Mouse (Mus musculus) heart, embryonic 11.5 days (tissue): ENCODE measurements around the gene Atxn7l3. TPM values are rescaled to one million over a fixed set of nuclear protein-coding genes. Genes with fewer than 3 reads are reported as not detected.

Experiments
- ATAC-seq: fragments of 200-750 bp; cut with Nextera tagmentation; replicated peaks from 2 replicates; pipeline ENCODE4 v1.8.0; 2017; ENCODE audit warnings: moderate library complexity; ENCODE audit not compliant: insufficient number of reproducible peaks, low FRiP score, low TSS enrichment
- H3K27ac ChIP-seq: fragments of 300-500 bp; sonication (generic); 2 replicates; pipeline ENCODE4 v1.5.1; 2014; ENCODE audit warnings: mild to moderate bottlenecking, low read depth, low read length
- H3K27me3 ChIP-seq: fragments of 300-500 bp; sonication (generic); 2 replicates; pipeline ENCODE4 v1.6.1; 2014; ENCODE audit warnings: mild to moderate bottlenecking, low read length, mixed read lengths; ENCODE audit not compliant: control insufficient read depth, insufficient read depth
- H3K36me3 ChIP-seq: fragments of 300-500 bp; sonication (generic); 2 replicates; pipeline ENCODE4 v1.6.1; 2014; ENCODE audit warnings: mild to moderate bottlenecking, low read length, moderate library complexity, mixed read lengths; ENCODE audit not compliant: control insufficient read depth, insufficient read depth
- H3K4me1 ChIP-seq: fragments of 300-500 bp; sonication (generic); 2 replicates; pipeline ENCODE4 v1.6.1; 2014; ENCODE audit warnings: low read length; ENCODE audit not compliant: control insufficient read depth, insufficient read depth
- H3K4me2 ChIP-seq: fragments of 300-500 bp; sonication (generic); 2 replicates; pipeline ENCODE4 v1.6.1; 2014; ENCODE audit warnings: mild to moderate bottlenecking, moderate library complexity
- H3K4me3 ChIP-seq: fragments of 300-500 bp; sonication (generic); 2 replicates; pipeline ENCODE4 v1.5.1; 2014; ENCODE audit warnings: low read depth, low read length
- H3K9ac ChIP-seq: fragments of 300-500 bp; sonication (generic); 2 replicates; pipeline ENCODE4 v1.6.1; 2014; ENCODE audit warnings: mild to moderate bottlenecking, low read depth, low read length, moderate library complexity
- H3K9me3 ChIP-seq: fragments of 300-500 bp; sonication (generic); replicated peaks from 2 replicates; pipeline ENCODE4 v1.6.1; 2016; ENCODE audit warnings: low read length; ENCODE audit not compliant: control insufficient read depth
- WGBS: fragments of 180-500 bp; shearing (Covaris S2); extraction: QIAGEN DNeasy Blood & Tissue Kit; methylation state at CpG from one replicate; pipeline ENCODE4 v1.1.7; 2014; ENCODE audit not compliant: insufficient replicate concordance; 5-methylcytosine and 5-hydroxymethylcytosine counted together
- polyA plus RNA-seq: library from polyadenylated mRNA; unstranded; fragments of >200 nt; fragmentation: Nextera tagmentation; extraction: Ambion mirVana; gene quantifications from 2 replicates; pipeline ENCODE4 v1.2.1, GENCODE M21; 2014

Atxn7l3 gene
- polyA plus RNA-seq, 1 experiment from 2014 or later: 12.0 TPM

DNA sequence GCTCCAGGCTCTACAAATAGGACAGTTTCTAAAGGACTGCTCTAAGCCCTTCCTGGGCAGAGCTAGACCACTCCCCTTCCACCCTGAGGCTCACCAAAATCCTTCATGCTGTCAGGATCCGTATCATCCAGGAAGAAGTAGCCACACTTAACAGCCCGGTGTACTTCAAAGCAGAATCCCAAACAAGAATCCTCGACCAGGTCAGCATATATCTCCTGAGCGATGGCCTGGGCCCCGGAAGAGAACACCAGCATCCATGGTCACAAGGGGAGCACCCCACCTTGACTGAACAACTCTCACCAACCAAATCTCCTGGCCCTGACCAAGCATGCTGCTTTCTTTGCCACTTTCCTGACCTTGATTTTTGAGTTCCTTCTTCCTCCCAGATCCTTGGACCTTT, 2.0 kb downstream of the Atxn7l3 start:
- peaks cover 15% of the 10 kb centered on the region for H3K4me1 ChIP-seq
- H3K9ac ChIP-seq: no peak overlapping the region
- H3K27ac ChIP-seq: no peak overlapping the region
- H3K4me2 ChIP-seq: peak overlapping the region; percentile 93; the same call in 1 of the 2 replicates
- H3K27me3 ChIP-seq: no peaks in the 10 kb centered on the region
- no peaks in the 10 kb centered on the region for H3K9me3 ChIP-seq
- ATAC-seq: no peak
- peaks cover 27% of the 10 kb centered on the region for H3K36me3 ChIP-seq
- WGBS: 72% methylated on average over 5 of the region's 5 CpGs
- H3K4me3 ChIP-seq: peak overlapping the region; percentile 87; the same call in 1 of the 2 replicates

DNA sequence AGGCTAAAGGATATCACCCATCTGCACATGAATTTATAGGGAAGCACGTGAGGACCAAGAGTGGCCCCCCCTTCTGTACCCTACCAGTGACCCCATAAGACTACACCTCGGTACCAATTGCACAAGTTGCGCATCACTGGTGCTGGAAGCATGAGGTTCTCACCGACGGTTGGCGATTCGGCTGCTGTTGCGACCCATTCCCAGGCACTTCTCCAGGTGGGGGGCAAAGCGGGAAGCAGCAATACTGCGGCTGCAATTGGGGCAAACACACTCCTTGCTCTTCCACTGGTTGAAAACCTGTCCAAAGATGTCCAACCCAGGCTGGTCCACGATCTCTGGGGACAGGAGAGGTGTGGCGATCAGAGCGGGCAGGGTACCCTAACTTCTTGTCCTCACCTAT, 2.5 kb downstream of the Atxn7l3 start:
- Histone ChIP-seq H3K27me3 (no peaks in the 10 kb centered on the region), H3K27ac (no peak overlapping the region), H3K4me1 (peaks cover 15% of the 10 kb centered on the region), H3K9ac (no peak overlapping the region), H3K9me3 (no peaks in the 10 kb centered on the region), H3K36me3 (peaks cover 27% of the 10 kb centered on the region), H3K4me2 (no peak overlapping the region), H3K4me3 (no peak overlapping the region)
- 95% methylated on average over 13 of the region's 13 CpGs for WGBS
- ATAC-seq: no peak

DNA sequence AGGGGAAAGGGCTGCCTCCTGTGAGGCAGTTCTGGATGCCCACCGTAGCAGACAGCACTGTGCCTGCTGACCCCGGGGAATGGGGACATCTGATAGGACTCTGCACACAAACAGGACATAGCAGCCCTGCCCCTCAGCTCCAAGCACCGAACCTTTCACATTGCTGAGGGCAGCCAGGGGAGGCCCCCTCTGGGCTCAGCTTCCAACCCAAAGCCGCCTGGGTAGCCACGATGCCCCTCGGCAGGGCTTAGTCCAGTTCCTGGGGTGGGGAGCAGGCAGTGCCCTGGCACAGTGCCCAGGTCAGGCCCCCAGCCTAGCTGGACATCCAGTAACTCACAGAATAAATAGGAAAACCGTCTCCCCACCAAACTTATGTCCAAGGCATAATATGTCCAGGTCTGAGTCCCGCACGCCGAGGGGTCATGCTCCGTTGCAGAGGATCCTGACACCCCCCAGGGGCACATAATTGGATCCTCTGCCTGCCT, 5.3 kb downstream of the Atxn7l3 start:
- H3K4me2 ChIP-seq: no peak overlapping the region
- ATAC-seq: no peak
- H3K9ac ChIP-seq: 0 out of 2 replicates have a peak overlapping the region, but pooled peaks have one; percentile 16
- no peaks in the 10 kb centered on the region for H3K27me3 ChIP-seq
- peaks cover 12% of the 10 kb centered on the region for H3K4me1 ChIP-seq
- peaks cover 34% of the 10 kb centered on the region for H3K36me3 ChIP-seq
- no peaks in the 10 kb centered on the region for H3K9me3 ChIP-seq
- H3K27ac ChIP-seq: no peak overlapping the region
- no peak overlapping the region for H3K4me3 ChIP-seq
- 82% methylated on average over 11 of the region's 11 CpGs for WGBS

DNA sequence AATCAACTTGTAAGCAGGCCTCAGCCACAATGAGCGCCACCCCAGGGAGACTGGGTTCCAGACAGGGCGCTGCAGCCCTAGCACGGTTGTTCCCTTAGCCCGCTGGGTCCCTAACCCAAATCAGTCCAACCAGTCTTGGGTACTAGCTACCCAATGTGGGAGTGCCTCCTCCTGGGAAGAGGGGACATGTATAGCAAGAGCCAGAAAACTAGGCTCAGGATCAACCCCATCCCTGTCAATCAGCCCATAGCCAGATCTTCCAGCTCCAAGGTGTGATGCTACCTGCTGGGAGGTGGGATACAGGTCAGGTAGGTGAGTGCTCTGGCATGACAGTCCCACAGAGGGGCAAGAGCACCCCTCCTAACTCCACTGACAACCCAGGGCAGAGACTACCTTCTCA, 6.3 kb downstream of the Atxn7l3 start:
- Histone ChIP-seq H3K9ac (no peak overlapping the region), H3K27me3 (no peaks in the 10 kb centered on the region), H3K36me3 (peaks cover 34% of the 10 kb centered on the region), H3K4me1 (peaks cover 16% of the 10 kb centered on the region), H3K4me3 (no peak overlapping the region), H3K9me3 (no peaks in the 10 kb centered on the region), H3K4me2 (no peak overlapping the region), H3K27ac (no peak overlapping the region)
- WGBS: 85% methylated on average over 4 of the region's 4 CpGs
- no peak for ATAC-seq

DNA sequence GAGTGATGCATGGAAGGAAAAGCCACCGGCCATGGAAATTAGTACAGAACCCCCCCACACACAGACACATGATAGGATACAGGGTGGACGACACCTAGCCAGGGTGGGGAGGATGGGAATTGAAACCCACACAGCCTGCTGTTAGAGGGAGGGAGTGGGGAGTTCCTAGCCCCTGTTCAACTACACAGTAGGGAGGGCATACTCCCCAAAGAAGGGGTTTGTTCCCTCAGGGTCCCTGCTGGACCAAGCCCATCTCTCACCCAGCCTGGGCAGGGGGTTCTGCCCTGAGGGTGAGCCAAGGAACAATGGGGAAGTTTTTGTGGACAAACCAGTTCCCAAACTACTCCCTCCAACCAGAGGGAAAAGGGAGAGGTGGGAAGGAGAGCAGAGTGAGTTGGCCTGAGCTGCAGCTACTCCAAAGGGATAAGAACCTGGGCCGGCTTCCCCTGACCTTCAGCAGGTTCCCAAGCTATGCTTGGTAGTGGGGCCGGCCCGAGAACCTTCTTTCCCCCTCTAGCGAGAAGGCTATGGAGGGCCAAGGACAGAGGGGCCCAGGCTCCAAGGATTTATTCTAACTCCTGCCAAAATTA, 6.8 kb downstream of the Atxn7l3 start:
- Histone ChIP-seq H3K36me3 (peaks cover 34% of the 10 kb centered on the region), H3K27me3 (no peaks in the 10 kb centered on the region), H3K9me3 (no peaks in the 10 kb centered on the region), H3K9ac (0 out of 2 replicates have a peak overlapping the region, but pooled peaks have one; percentile 43), H3K4me3 (no peak overlapping the region), H3K27ac (no peak overlapping the region), H3K4me2 (no peak overlapping the region), H3K4me1 (peaks cover 10% of the 10 kb centered on the region)
- ATAC-seq: no peak
- WGBS: 49% methylated on average over 6 of the region's 6 CpGs

DNA sequence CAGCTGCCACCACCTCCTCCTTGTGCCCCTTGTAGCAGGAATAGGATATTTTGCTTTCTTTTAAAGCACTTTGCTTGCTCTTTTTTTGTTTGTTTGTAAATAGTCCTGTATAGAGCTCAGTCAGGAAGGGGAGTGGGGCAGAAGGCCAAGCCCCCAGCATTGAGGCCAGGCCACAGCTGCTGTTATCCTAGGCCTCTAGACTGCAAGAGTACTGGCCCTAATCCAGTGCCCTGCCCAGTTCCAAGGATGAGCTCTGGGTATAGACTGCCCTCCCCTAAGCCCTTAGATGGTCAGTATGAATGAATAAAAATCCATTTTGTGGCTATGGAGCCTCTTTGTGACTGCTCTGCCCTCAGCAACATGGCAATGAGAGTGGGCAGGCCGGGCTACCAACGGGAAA, 7.5 kb downstream of the Atxn7l3 start:
- Histone ChIP-seq H3K9ac (no peak overlapping the region), H3K9me3 (no peaks in the 10 kb centered on the region), H3K27ac (no peak overlapping the region), H3K4me1 (peaks cover 7% of the 10 kb centered on the region), H3K27me3 (no peaks in the 10 kb centered on the region), H3K4me2 (no peak overlapping the region), H3K4me3 (no peak overlapping the region), H3K36me3 (peaks cover 32% of the 10 kb centered on the region)
- ATAC-seq: no peak
- 89% methylated on average over 2 of the region's 2 CpGs for WGBS

DNA sequence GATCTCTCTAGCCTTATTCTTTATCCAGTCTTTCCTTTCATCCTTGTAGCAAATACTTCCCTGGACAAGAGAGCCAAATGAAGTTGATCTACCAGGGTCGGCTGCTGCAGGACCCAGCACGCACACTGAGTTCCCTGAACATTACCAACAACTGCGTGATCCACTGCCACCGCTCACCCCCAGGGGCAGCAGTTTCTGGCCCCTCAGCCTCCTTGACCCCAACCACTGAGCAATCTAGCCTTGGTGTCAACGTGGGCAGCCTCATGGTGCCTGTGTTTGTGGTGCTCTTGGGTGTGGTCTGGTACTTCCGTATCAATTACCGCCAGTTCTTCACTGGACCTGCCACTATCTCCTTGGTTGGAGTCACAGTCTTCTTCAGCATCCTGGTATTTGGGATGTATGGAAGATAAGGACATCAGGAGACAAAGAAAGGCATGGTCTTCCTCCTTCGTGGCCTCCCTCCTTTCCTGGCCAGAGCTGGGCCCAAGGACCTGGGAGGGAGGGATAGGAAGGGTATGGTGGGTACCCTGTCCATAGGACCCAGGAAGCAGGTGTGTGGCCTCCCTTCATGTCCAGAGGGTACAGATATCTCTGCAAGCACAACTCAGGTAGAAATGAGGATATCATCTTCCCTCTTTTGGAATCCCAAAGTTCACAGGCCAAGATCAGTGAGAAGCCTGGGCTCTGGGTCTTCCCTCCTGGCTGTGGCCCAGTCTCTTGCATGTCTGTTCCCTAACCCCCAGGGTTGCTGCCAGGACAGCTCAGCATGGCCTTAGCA, 8.2 kb downstream of the Atxn7l3 start:
- 81% methylated on average over 8 of the region's 8 CpGs for WGBS
- peaks cover 29% of the 10 kb centered on the region for H3K36me3 ChIP-seq
- H3K4me1 ChIP-seq: peaks cover 7% of the 10 kb centered on the region
- H3K9me3 ChIP-seq: no peaks in the 10 kb centered on the region
- no peaks in the 10 kb centered on the region for H3K27me3 ChIP-seq
- no peak for ATAC-seq
- no peak overlapping the region for H3K4me3 ChIP-seq
- H3K4me2 ChIP-seq: no peak overlapping the region
- H3K27ac ChIP-seq: no peak overlapping the region
- H3K9ac ChIP-seq: no peak overlapping the region

DNA sequence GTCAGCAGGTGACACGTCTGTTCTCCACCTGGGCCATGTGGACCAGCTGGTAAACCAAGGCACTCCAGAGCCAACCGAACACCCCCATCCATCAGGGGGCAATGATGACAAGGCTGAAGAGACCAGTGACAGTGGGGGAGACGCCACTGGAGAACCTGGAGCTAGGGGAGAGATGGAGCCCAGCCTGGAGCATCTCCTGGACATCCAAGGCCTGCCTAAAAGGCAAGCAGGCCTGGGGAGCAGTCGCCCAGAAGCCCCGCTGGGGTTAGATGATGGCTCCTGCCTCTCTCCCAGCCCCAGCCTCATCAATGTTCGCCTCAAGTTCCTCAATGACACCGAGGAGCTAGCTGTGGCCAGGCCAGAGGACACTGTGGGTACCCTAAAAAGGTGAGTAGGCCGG, 8.9 kb downstream of the Atxn7l3 start:
- no peak for ATAC-seq
- Histone ChIP-seq H3K36me3 (peaks cover 26% of the 10 kb centered on the region), H3K9ac (no peak overlapping the region), H3K27me3 (no peaks in the 10 kb centered on the region), H3K27ac (no peak overlapping the region), H3K4me1 (peaks cover 7% of the 10 kb centered on the region), H3K9me3 (no peaks in the 10 kb centered on the region), H3K4me3 (no peak overlapping the region), H3K4me2 (no peak overlapping the region)
- 86% methylated on average over 8 of the region's 8 CpGs for WGBS
